Mouse (Mus musculus) limb, embryonic 13.5 days (tissue): ENCODE results near the gene Tcf7l1. TPM values are rescaled to one million over a fixed set of nuclear protein-coding genes. Genes with fewer than 3 reads are reported as not detected.

Experiments
- ATAC-seq: fragments of 200-750 bp; cut with Nextera tagmentation; 2 replicates; pipeline ENCODE4 v1.8.0; 2017; ENCODE audit warnings: low read depth, moderate number of reproducible peaks, moderate TSS enrichment; ENCODE audit not compliant: low FRiP score
- H3K27ac ChIP-seq: fragments of 300-500 bp; sonication (generic); 2 replicates; pipeline ENCODE4 v1.5.1; 2015; ENCODE audit warnings: inconsistent platforms, mild to moderate bottlenecking, moderate library complexity
- H3K27me3 ChIP-seq: fragments of 300-500 bp; sonication (generic); 2 replicates; pipeline ENCODE4 v1.6.1; 2015; ENCODE audit warnings: mild to moderate bottlenecking, inconsistent platforms
- H3K36me3 ChIP-seq: fragments of 300-500 bp; sonication (generic); 2 replicates; pipeline ENCODE4 v1.6.1; 2015; ENCODE audit warnings: inconsistent platforms, mild to moderate bottlenecking, moderate library complexity
- H3K4me1 ChIP-seq: fragments of 300-500 bp; sonication (generic); 2 replicates; pipeline ENCODE4 v1.6.1; 2015; ENCODE audit warnings: inconsistent platforms
- H3K4me2 ChIP-seq: fragments of 300-500 bp; sonication (generic); replicated peaks from 2 replicates; pipeline ENCODE4 v1.6.1; 2015; ENCODE audit warnings: inconsistent platforms, mild to moderate bottlenecking, moderate library complexity
- H3K4me3 ChIP-seq: fragments of 300-500 bp; sonication (generic); 2 replicates; pipeline ENCODE4 v1.5.1; 2015; ENCODE audit warnings: moderate library complexity, mild to moderate bottlenecking, inconsistent platforms
- H3K9ac ChIP-seq: fragments of 300-500 bp; sonication (generic); 2 replicates; pipeline ENCODE4 v1.6.1; 2015; ENCODE audit warnings: mild to moderate bottlenecking, inconsistent platforms
- H3K9me3 ChIP-seq: fragments of 300-500 bp; sonication (generic); 2 replicates; pipeline ENCODE4 v1.6.1; 2016; ENCODE audit warnings: inconsistent platforms
- WGBS: fragments of 180-500 bp; shearing (Covaris S2); methylation state at CpG from one replicate; pipeline ENCODE4 v1.1.7; 2015; 5-methylcytosine and 5-hydroxymethylcytosine counted together
- polyA plus RNA-seq: library from polyadenylated mRNA; unstranded; fragments of >200 nt; fragmentation: Nextera tagmentation; extraction: Ambion mirVana; gene quantifications from 2 replicates; pipeline ENCODE4 v1.2.1, GENCODE M21; 2015

The Tcf7l1 gene
- polyA plus RNA-seq, 1 experiment from 2014 or later, result 46.8 TPM

GRCm38 (mm10) chr6:72723143-72723542, 65.9 kb downstream of the Tcf7l1 start:
- WGBS, result 67% methylated on average over 4 of the region's 4 CpGs

GRCm38 (mm10) chr6:72720852-72721251, 68.2 kb downstream of the Tcf7l1 start:
- Histone ChIP-seq H3K9me3 (no peaks in the 10 kb centered on the region), H3K9ac (no peak overlapping the region), H3K4me2 (no peak overlapping the region), H3K27ac (peak overlapping the region; percentile 85; the same call in 1 of the 2 replicates), H3K27me3 (no peaks in the 10 kb centered on the region), H3K36me3 (peaks cover 10% of the 10 kb centered on the region), H3K4me3 (no peak overlapping the region), H3K4me1 (peaks cover 76% of the 10 kb centered on the region)
- 71% methylated on average over 3 of the region's 3 CpGs for WGBS
- ATAC-seq, result no peak

More at GRCm38 (mm10) chr6:72723143-72723542, 65.9 kb downstream of the Tcf7l1 start:
- Histone ChIP-seq H3K9me3 (no peaks in the 10 kb centered on the region), H3K4me1 (peaks cover 76% of the 10 kb centered on the region), H3K27me3 (no peaks in the 10 kb centered on the region), H3K4me3 (no peak overlapping the region), H3K36me3 (peaks cover 2% of the 10 kb centered on the region; the same call in 1 of the 2 replicates), H3K4me2 (no peak overlapping the region), H3K9ac (no peak overlapping the region), H3K27ac (peak overlapping the region; percentile 85)
- no peak for ATAC-seq

- H3K4me3 ChIP-seq, result no peak overlapping the region
- WGBS, result 31% methylated on average over 4 of the region's 4 CpGs
- peak overlapping the region; percentile 61; the same call in 1 of the 2 replicates for H3K27ac ChIP-seq
- no peak overlapping the region for H3K4me2 ChIP-seq
- no peaks in the 10 kb centered on the region for H3K9me3 ChIP-seq
- H3K4me1 ChIP-seq, result peaks cover 73% of the 10 kb centered on the region
- no peak for ATAC-seq
- no peaks in the 10 kb centered on the region for H3K27me3 ChIP-seq
- no peak overlapping the region for H3K9ac ChIP-seq
- peaks cover 8% of the 10 kb centered on the region for H3K36me3 ChIP-seq
Measured at GRCm38 (mm10) chr6:72714726-72715125, 74.3 kb downstream of the Tcf7l1 start.

- no peak overlapping the region for H3K4me2 ChIP-seq
- H3K9me3 ChIP-seq, result no peaks in the 10 kb centered on the region
- peaks cover 71% of the 10 kb centered on the region for H3K4me1 ChIP-seq
- peaks cover 8% of the 10 kb centered on the region for H3K36me3 ChIP-seq
- H3K4me3 ChIP-seq, result no peak overlapping the region
- 28% methylated on average over 9 of the region's 9 CpGs for WGBS
- H3K27me3 ChIP-seq, result no peaks in the 10 kb centered on the region
- peak overlapping the region; percentile 61; the same call in 1 of the 2 replicates for H3K27ac ChIP-seq
- H3K9ac ChIP-seq, result 0 out of 2 replicates have a peak overlapping the region, but pooled peaks have one; percentile 31
- ATAC-seq, result no peak
Measured at GRCm38 (mm10) chr6:72714250-72714649, 74.8 kb downstream of the Tcf7l1 start.

GRCm38 (mm10) chr6:72711508-72712081, 77.5 kb downstream of the Tcf7l1 start:
- H3K27me3 ChIP-seq, result no peaks in the 10 kb centered on the region
- H3K27ac ChIP-seq, result peak overlapping the region; percentile 94
- H3K9me3 ChIP-seq, result no peaks in the 10 kb centered on the region
- peaks cover 85% of the 10 kb centered on the region for H3K4me1 ChIP-seq
- H3K4me3 ChIP-seq, result no peak overlapping the region
- H3K9ac ChIP-seq, result no peak overlapping the region; the same call in 1 of the 2 replicates
- ATAC-seq, result peak; percentile 92
- peak overlapping the region; percentile 46 for H3K4me2 ChIP-seq
- no peaks in the 10 kb centered on the region for H3K36me3 ChIP-seq
- WGBS, result 2% methylated on average over 8 of the region's 8 CpGs

- WGBS, result 7% methylated on average over 10 of the region's 10 CpGs
- H3K9ac ChIP-seq, result no peak overlapping the region; the same call in 1 of the 2 replicates
- no peaks in the 10 kb centered on the region for H3K27me3 ChIP-seq
- peak overlapping the region; percentile 94 for H3K27ac ChIP-seq
- H3K36me3 ChIP-seq, result no peaks in the 10 kb centered on the region
- peaks cover 91% of the 10 kb centered on the region for H3K4me1 ChIP-seq
- H3K9me3 ChIP-seq, result no peaks in the 10 kb centered on the region
- peak overlapping the region; percentile 46 for H3K4me2 ChIP-seq
- peak; percentile 46 for ATAC-seq
- no peak overlapping the region for H3K4me3 ChIP-seq
Measured at GRCm38 (mm10) chr6:72710897-72711507, 78.1 kb downstream of the Tcf7l1 start.

- WGBS, result 74% methylated on average over 5 of the region's 5 CpGs
- Histone ChIP-seq H3K4me3 (no peak overlapping the region), H3K4me1 (peaks cover 42% of the 10 kb centered on the region), H3K27me3 (no peaks in the 10 kb centered on the region), H3K4me2 (no peak overlapping the region), H3K9me3 (no peaks in the 10 kb centered on the region), H3K9ac (no peak overlapping the region), H3K36me3 (peaks cover 35% of the 10 kb centered on the region), H3K27ac (no peak overlapping the region)
- ATAC-seq, result no peak
Measured at GRCm38 (mm10) chr6:72699467-72700126, 89.5 kb downstream of the Tcf7l1 start.

GRCm38 (mm10) chr6:72698559-72698958, 90.5 kb downstream of the Tcf7l1 start:
- Histone ChIP-seq H3K9me3 (no peaks in the 10 kb centered on the region), H3K27ac (no peak overlapping the region), H3K9ac (no peak overlapping the region), H3K27me3 (no peaks in the 10 kb centered on the region), H3K4me2 (no peak overlapping the region), H3K4me1 (peaks cover 46% of the 10 kb centered on the region), H3K4me3 (no peak overlapping the region), H3K36me3 (peaks cover 27% of the 10 kb centered on the region)
- ATAC-seq, result no peak
- WGBS, result 94% methylated on average over 5 of the region's 5 CpGs

GRCm38 (mm10) chr6:72696601-72697335, 92.3 kb downstream of the Tcf7l1 start:
- Histone ChIP-seq H3K9me3 (no peaks in the 10 kb centered on the region), H3K4me3 (no peak overlapping the region), H3K9ac (0 out of 2 replicates have a peak overlapping the region, but pooled peaks have one; percentile 25), H3K36me3 (peaks cover 15% of the 10 kb centered on the region), H3K27ac (peak overlapping the region; percentile 48; the same call in 1 of the 2 replicates), H3K4me1 (peaks cover 64% of the 10 kb centered on the region), H3K27me3 (no peaks in the 10 kb centered on the region), H3K4me2 (no peak overlapping the region)
- no peak for ATAC-seq
- WGBS, result 25% methylated on average over 11 of the region's 11 CpGs

- Histone ChIP-seq H3K4me3 (no peak overlapping the region), H3K9ac (no peak overlapping the region), H3K4me2 (no peak overlapping the region), H3K36me3 (peaks cover 4% of the 10 kb centered on the region; the same call in 1 of the 2 replicates), H3K27ac (peak overlapping the region; percentile 23; the same call in 1 of the 2 replicates), H3K9me3 (no peaks in the 10 kb centered on the region), H3K27me3 (no peaks in the 10 kb centered on the region), H3K4me1 (peaks cover 83% of the 10 kb centered on the region)
- WGBS, result 73% methylated on average over 10 of the region's 10 CpGs
- ATAC-seq, result no peak
Measured at GRCm38 (mm10) chr6:72694791-72695204, 94.3 kb downstream of the Tcf7l1 start.

GRCm38 (mm10) chr6:72694047-72694790, 94.8 kb downstream of the Tcf7l1 start:
- Histone ChIP-seq H3K9me3 (no peaks in the 10 kb centered on the region), H3K4me2 (no peak overlapping the region), H3K27ac (peak overlapping the region; percentile 23; the same call in 1 of the 2 replicates), H3K36me3 (peaks cover 4% of the 10 kb centered on the region; the same call in 1 of the 2 replicates), H3K9ac (no peak overlapping the region), H3K4me1 (peaks cover 89% of the 10 kb centered on the region), H3K4me3 (no peak overlapping the region), H3K27me3 (no peaks in the 10 kb centered on the region)
- no peak for ATAC-seq
- 63% methylated on average over 5 of the region's 5 CpGs for WGBS
